Mouse (Mus musculus) neural tube, embryonic 11.5 days (tissue): ENCODE measurements around the gene Prkar2b. TPM values are rescaled to one million over a fixed set of nuclear protein-coding genes. Genes with fewer than 3 reads are reported as not detected.

ENCODE experiments used
- ATAC-seq: fragments of 200-750 bp; cut with Nextera tagmentation; 2 replicates; pipeline ENCODE4 v1.8.0; 2017; ENCODE audit warnings: moderate number of reproducible peaks, mild to moderate bottlenecking, moderate TSS enrichment, moderate library complexity; ENCODE audit not compliant: insufficient read depth, low FRiP score, low TSS enrichment
- DNase-seq: peaks from one replicate; pipeline ENCODE4 v3.0.0-alpha.2; 2015; ENCODE audit warnings: low spot score
- H3K27ac ChIP-seq: fragments of 300-500 bp; sonication (generic); 2 replicates; pipeline ENCODE4 v1.5.1; 2014; ENCODE audit warnings: low read depth, mild to moderate bottlenecking, low read length
- H3K27me3 ChIP-seq: fragments of 300-500 bp; sonication (generic); 2 replicates; pipeline ENCODE4 v1.6.1; 2014; ENCODE audit warnings: mild to moderate bottlenecking, low read length, mixed read lengths; ENCODE audit not compliant: control insufficient read depth, insufficient read depth
- H3K36me3 ChIP-seq: fragments of 300-500 bp; sonication (generic); 2 replicates; pipeline ENCODE4 v1.6.1; 2014; ENCODE audit warnings: mild to moderate bottlenecking, low read length, moderate library complexity, mixed read lengths; ENCODE audit not compliant: control insufficient read depth, insufficient read depth
- H3K4me1 ChIP-seq: fragments of 300-500 bp; sonication (generic); 2 replicates; pipeline ENCODE4 v1.6.1; 2014; ENCODE audit warnings: low read length, mixed read lengths; ENCODE audit not compliant: control insufficient read depth, insufficient read depth
- H3K4me2 ChIP-seq: fragments of 300-500 bp; sonication (generic); 2 replicates; pipeline ENCODE4 v1.6.1; 2014; ENCODE audit warnings: low read depth, mild to moderate bottlenecking, moderate library complexity
- H3K4me3 ChIP-seq: fragments of 300-500 bp; sonication (generic); 2 replicates; pipeline ENCODE4 v1.5.1; 2014; ENCODE audit warnings: low read depth, low read length
- H3K9ac ChIP-seq: fragments of 300-500 bp; sonication (generic); 2 replicates; pipeline ENCODE4 v1.6.1; 2014; ENCODE audit warnings: mild to moderate bottlenecking, low read length
- H3K9me3 ChIP-seq: fragments of 300-500 bp; sonication (generic); 2 replicates; pipeline ENCODE4 v1.6.1; 2016; ENCODE audit warnings: low read length; ENCODE audit not compliant: control insufficient read depth
- WGBS: fragments of 180-500 bp; shearing (Covaris S2); extraction: QIAGEN DNeasy Blood & Tissue Kit; methylation state at CpG from one replicate; pipeline ENCODE4 v1.1.7; 2014; 5-methylcytosine and 5-hydroxymethylcytosine counted together
- polyA plus RNA-seq: library from polyadenylated mRNA; unstranded; fragments of >200 nt; fragmentation: Nextera tagmentation; extraction: Ambion mirVana; gene quantifications from 2 replicates; pipeline ENCODE4 v1.2.1, GENCODE M21; 2014

Gene Prkar2b
- polyA plus RNA-seq, 1 experiment from 2014 or later: 57.3 TPM

GRCm38 (mm10) chr12:31976544-31976943, 84.6 kb downstream of the Prkar2b start:
- H3K9me3 ChIP-seq: no peaks in the 10 kb centered on the region
- H3K9ac ChIP-seq: no peak overlapping the region
- 48% methylated on average over 7 of the region's 7 CpGs for WGBS
- H3K4me3 ChIP-seq: no peak overlapping the region
- no peaks in the 10 kb centered on the region for H3K4me1 ChIP-seq
- H3K27me3 ChIP-seq: no peaks in the 10 kb centered on the region
- DNase-seq (no peak), ATAC-seq (no peak)
- no peaks in the 10 kb centered on the region for H3K36me3 ChIP-seq
- H3K27ac ChIP-seq: no peak overlapping the region
- no peak overlapping the region for H3K4me2 ChIP-seq

DNA sequence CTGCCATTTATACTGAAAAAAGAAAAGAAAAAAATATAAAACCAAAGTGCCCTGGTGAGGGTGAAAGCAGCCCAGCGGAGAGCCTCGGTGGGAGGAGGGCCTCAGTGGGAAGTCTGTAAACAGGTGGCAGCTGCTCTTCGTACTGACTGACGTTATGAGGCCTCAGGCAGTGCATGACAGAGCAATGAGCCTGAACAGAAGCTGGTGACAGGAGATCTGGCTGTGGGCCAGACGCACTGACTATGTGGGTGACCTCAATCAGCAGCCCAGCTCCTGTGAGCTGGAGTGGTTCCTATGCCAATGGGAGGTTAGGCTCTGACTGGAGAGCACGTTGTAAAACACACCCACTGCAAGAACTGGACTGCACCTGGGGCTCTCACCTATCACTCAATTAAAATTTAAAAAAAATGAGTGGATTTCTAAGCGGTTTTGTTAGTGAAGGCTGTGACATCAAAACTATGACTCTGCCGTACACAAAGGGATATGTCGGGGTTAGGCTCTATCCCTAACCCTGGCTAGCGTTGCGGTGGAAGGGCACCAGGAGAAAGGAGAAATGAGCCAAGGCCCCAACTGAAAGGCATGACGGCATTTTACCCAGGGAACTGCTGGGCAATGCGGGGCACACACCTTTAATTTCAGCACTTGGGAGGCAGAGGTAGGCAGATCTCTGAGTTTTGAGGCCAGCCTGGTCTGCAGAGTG, 87.5 kb downstream of the Prkar2b start:
- Histone ChIP-seq H3K4me1 (no peaks in the 10 kb centered on the region), H3K36me3 (no peaks in the 10 kb centered on the region), H3K27ac (no peak overlapping the region), H3K27me3 (no peaks in the 10 kb centered on the region), H3K9me3 (no peaks in the 10 kb centered on the region), H3K4me3 (no peak overlapping the region), H3K9ac (no peak overlapping the region), H3K4me2 (no peak overlapping the region)
- WGBS: 73% methylated on average over 13 of the region's 13 CpGs
- peak; percentile 24 for DNase-seq
- peak; percentile 61 for ATAC-seq

- no peaks in the 10 kb centered on the region for H3K4me1 ChIP-seq
- H3K27me3 ChIP-seq: no peaks in the 10 kb centered on the region
- 90% methylated on average over 8 of the region's 8 CpGs for WGBS
- DNase-seq: no peak
- H3K4me3 ChIP-seq: no peak overlapping the region
- H3K36me3 ChIP-seq: no peaks in the 10 kb centered on the region
- H3K4me2 ChIP-seq: no peak overlapping the region
- no peak overlapping the region for H3K27ac ChIP-seq
- ATAC-seq: no peak
- H3K9ac ChIP-seq: no peak overlapping the region
- H3K9me3 ChIP-seq: no peaks in the 10 kb centered on the region
Observed at GRCm38 (mm10) chr12:31971547-31971946, 89.5 kb downstream of the Prkar2b start.

GRCm38 (mm10) chr12:31969111-31969510, 92.0 kb downstream of the Prkar2b start:
- Histone ChIP-seq H3K4me3 (no peak overlapping the region), H3K4me2 (no peak overlapping the region), H3K36me3 (no peaks in the 10 kb centered on the region), H3K27ac (no peak overlapping the region), H3K9ac (no peak overlapping the region), H3K27me3 (no peaks in the 10 kb centered on the region), H3K4me1 (no peaks in the 10 kb centered on the region), H3K9me3 (no peaks in the 10 kb centered on the region)
- WGBS: 36% methylated on average over 1 of the region's 1 CpGs
- no peak for ATAC-seq
- no peak for DNase-seq

- Histone ChIP-seq H3K4me3 (no peak overlapping the region), H3K9ac (no peak overlapping the region), H3K4me2 (no peak overlapping the region), H3K36me3 (no peaks in the 10 kb centered on the region), H3K27ac (no peak overlapping the region), H3K4me1 (no peaks in the 10 kb centered on the region), H3K9me3 (no peaks in the 10 kb centered on the region), H3K27me3 (no peaks in the 10 kb centered on the region)
- DNase-seq (peak; percentile 61), ATAC-seq (peak; percentile 77; the same call in 1 of the 2 replicates)
- 9% methylated on average over 2 of the region's 2 CpGs for WGBS
Observed at GRCm38 (mm10) chr12:31967536-31967935, 93.6 kb downstream of the Prkar2b start.

GRCm38 (mm10) chr12:31966405-31966804, 94.7 kb downstream of the Prkar2b start:
- 88% methylated on average over 4 of the region's 4 CpGs for WGBS

GRCm38 (mm10) chr12:31965517-31966212, 95.4 kb downstream of the Prkar2b start:
- no peaks in the 10 kb centered on the region for H3K9me3 ChIP-seq
- H3K27me3 ChIP-seq: no peaks in the 10 kb centered on the region
- H3K4me2 ChIP-seq: no peak overlapping the region
- DNase-seq (no peak), ATAC-seq (no peak)
- H3K36me3 ChIP-seq: no peaks in the 10 kb centered on the region
- no peak overlapping the region for H3K9ac ChIP-seq
- WGBS: 92% methylated on average over 12 of the region's 12 CpGs
- H3K4me1 ChIP-seq: no peaks in the 10 kb centered on the region
- no peak overlapping the region for H3K27ac ChIP-seq
- H3K4me3 ChIP-seq: no peak overlapping the region

More at GRCm38 (mm10) chr12:31966405-31966804, 94.7 kb downstream of the Prkar2b start:
- Histone ChIP-seq H3K27ac (no peak overlapping the region), H3K9me3 (no peaks in the 10 kb centered on the region), H3K27me3 (no peaks in the 10 kb centered on the region), H3K36me3 (no peaks in the 10 kb centered on the region), H3K4me3 (no peak overlapping the region), H3K9ac (no peak overlapping the region), H3K4me1 (no peaks in the 10 kb centered on the region), H3K4me2 (no peak overlapping the region)
- ATAC-seq (no peak), DNase-seq (no peak)

DNA sequence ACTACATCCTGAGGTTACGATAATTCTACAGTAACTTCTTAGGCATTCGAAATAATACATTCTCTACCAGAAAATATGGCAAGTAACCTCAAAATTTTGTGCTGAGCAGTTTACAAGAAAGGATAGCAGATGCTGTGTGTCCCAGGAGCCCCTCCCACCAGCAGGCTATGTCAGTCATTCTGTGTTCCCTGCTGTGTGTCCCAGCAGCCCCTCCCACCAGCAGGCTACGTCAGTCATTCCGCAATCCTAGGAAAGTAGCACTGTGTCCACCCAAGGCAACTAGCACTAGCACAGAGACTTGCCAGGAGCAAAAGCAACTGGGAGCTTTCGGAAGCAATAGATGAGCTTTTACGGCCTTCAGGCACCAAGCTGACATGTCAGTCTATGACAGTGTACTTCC, 97.0 kb downstream of the Prkar2b start:
- Histone ChIP-seq H3K9me3 (no peaks in the 10 kb centered on the region), H3K9ac (no peak overlapping the region), H3K4me1 (no peaks in the 10 kb centered on the region), H3K27ac (no peak overlapping the region), H3K36me3 (no peaks in the 10 kb centered on the region), H3K4me3 (no peak overlapping the region), H3K27me3 (no peaks in the 10 kb centered on the region), H3K4me2 (no peak overlapping the region)
- DNase-seq (no peak), ATAC-seq (no peak)
- WGBS: 85% methylated on average over 6 of the region's 6 CpGs

DNA sequence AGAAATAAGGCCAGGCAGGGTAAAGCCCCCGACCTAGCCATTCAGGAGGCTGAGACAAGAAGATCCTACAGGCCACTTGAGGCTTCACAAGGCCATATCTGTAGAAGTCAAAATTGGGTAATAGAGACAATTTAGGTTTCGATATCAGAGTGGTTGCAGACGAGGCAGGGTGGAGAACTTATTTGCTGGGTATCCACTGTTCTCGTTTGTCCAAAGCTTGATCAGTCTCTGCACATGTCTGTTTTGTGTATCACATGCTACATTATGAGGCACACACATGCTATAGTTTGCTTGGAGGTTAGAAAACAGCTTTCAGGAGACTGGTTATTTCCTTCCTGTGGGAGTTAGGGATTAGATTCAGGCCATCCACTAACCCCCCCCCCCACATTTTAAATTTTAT, 105.3 kb downstream of the Prkar2b start:
- DNase-seq: no peak
- no peak overlapping the region for H3K27ac ChIP-seq
- H3K4me3 ChIP-seq: no peak overlapping the region
- no peak for ATAC-seq
- H3K27me3 ChIP-seq: no peaks in the 10 kb centered on the region
- H3K4me1 ChIP-seq: no peaks in the 10 kb centered on the region
- no peaks in the 10 kb centered on the region for H3K9me3 ChIP-seq
- H3K4me2 ChIP-seq: no peak overlapping the region
- no peaks in the 10 kb centered on the region for H3K36me3 ChIP-seq
- no peak overlapping the region for H3K9ac ChIP-seq
- WGBS: 85% methylated on average over 4 of the region's 4 CpGs
